Mouse (Mus musculus) MEL (cell line): ENCODE measurements around the gene Adarb1. TPM values are rescaled to one million over a fixed set of nuclear protein-coding genes. Genes with fewer than 3 reads are reported as not detected.
A peak's percentile ranks its signal among the peaks of the same experiment; 100 is the strongest.

Source experiments
- DNase-seq: peaks from one replicate; pipeline ENCODE4 v3.0.0; 2011; ENCODE audit warnings: low read depth, low spot score
- H3K27ac ChIP-seq: 2 replicates; pipeline ENCODE4 v1.5.1; 2012; ENCODE audit warnings: low read depth, mild to moderate bottlenecking, control low read depth, low read length, moderate library complexity; ENCODE audit not compliant: control insufficient read depth
- H3K27me3 ChIP-seq, 2 experiments: fragments of 150-350 bp in 1 of 2; sonication (generic) in 1 of 2; 2 replicates each; pipeline ENCODE4 v1.6.1; 2012; ENCODE audit warnings: low read length in 2 of 2, mild to moderate bottlenecking in 2 of 2, improper control_type of control experiment in 1 of 2, moderate library complexity in 1 of 2; ENCODE audit not compliant: insufficient read depth in 2 of 2, control insufficient read depth in 1 of 2
- H3K36me3 ChIP-seq, 2 experiments: 2 replicates each; pipeline ENCODE4 v1.6.1; 2012 to 2014; ENCODE audit warnings: low read length in 2 of 2, improper control_type of control experiment in 1 of 2, inconsistent platforms in 1 of 2, mild to moderate bottlenecking in 1 of 2; ENCODE audit not compliant: insufficient read depth in 2 of 2, control insufficient read depth in 1 of 2
- H3K4me1 ChIP-seq, 2 experiments: fragments of 150-350 bp in 1 of 2; sonication (generic) in 1 of 2; 2 replicates each; pipeline ENCODE4 v1.6.1; 2012; ENCODE audit warnings: low read length in 2 of 2, improper control_type of control experiment in 1 of 2, mild to moderate bottlenecking in 1 of 2; ENCODE audit not compliant: insufficient read depth in 2 of 2, control insufficient read depth in 1 of 2
- H3K4me3 ChIP-seq, 2 experiments: fragments of 150-350 bp in 1 of 2; sonication (generic) in 1 of 2; 2 replicates each; pipeline ENCODE4 v1.5.1; 2012; ENCODE audit warnings: low read depth in 2 of 2, low read length in 2 of 2, mild to moderate bottlenecking in 2 of 2, moderate library complexity in 2 of 2, control low read depth in 1 of 2, improper control_type of control experiment in 1 of 2; ENCODE audit not compliant: control insufficient read depth in 1 of 2, insufficient read depth in 1 of 2
- H3K79me2 ChIP-seq: 2 replicates; pipeline ENCODE4 v1.6.1; 2012; ENCODE audit warnings: mild to moderate bottlenecking, low read length, moderate library complexity; ENCODE audit not compliant: control insufficient read depth, poor library complexity, insufficient read depth
- H3K9ac ChIP-seq: 2 replicates; pipeline ENCODE4 v1.6.1; 2012; ENCODE audit warnings: low read depth, mild to moderate bottlenecking, control low read depth, low read length, moderate library complexity; ENCODE audit not compliant: control insufficient read depth, poor library complexity, severe bottlenecking
- H3K9me3 ChIP-seq: fragments of 150-350 bp; sonication (generic); replicated peaks from 2 replicates; pipeline ENCODE4 v1.6.1; 2012; ENCODE audit warnings: mild to moderate bottlenecking, low read length, improper control_type of control experiment, moderate library complexity; ENCODE audit not compliant: insufficient read depth
- BHLHE40 ChIP-seq: IDR thresholded peaks from 2 replicates; pipeline ENCODE4 v1.6.1; 2012; ENCODE audit warnings: low read depth, mild to moderate bottlenecking, inconsistent platforms, low read length, improper control_type of control experiment, borderline replicate concordance
- CHD1 ChIP-seq: IDR thresholded peaks from 2 replicates; pipeline ENCODE4 v1.6.1; 2012; ENCODE audit warnings: low read depth, mild to moderate bottlenecking, inconsistent platforms, low read length, improper control_type of control experiment
- CTCF ChIP-seq, 3 experiments: IDR thresholded peaks in 2 of 3; conservative IDR thresholded peaks in 1 of 3; 2 replicates each; pipeline ENCODE4 v1.5.1; 2011 to 2012; ENCODE audit warnings: low read length in 3 of 3, low read depth in 2 of 3, mild to moderate bottlenecking in 2 of 3, improper control_type of control experiment in 1 of 3, inconsistent platforms in 1 of 3, mixed read lengths in 1 of 3, moderate library complexity in 1 of 3; ENCODE audit not compliant: control insufficient read depth in 1 of 3, insufficient read depth in 1 of 3, poor library complexity in 1 of 3, severe bottlenecking in 1 of 3
- EP300 ChIP-seq, 2 experiments: IDR thresholded peaks; 2 replicates each; pipeline ENCODE4 v1.6.1; 2011; ENCODE audit warnings: improper control_type of control experiment in 2 of 2, low read length in 2 of 2, low read depth in 1 of 2, mild to moderate bottlenecking in 1 of 2
- MAX ChIP-seq: IDR thresholded peaks from 2 replicates; pipeline ENCODE4 v1.6.1; 2011; ENCODE audit warnings: low read length, improper control_type of control experiment
- POLR2AphosphoS5 ChIP-seq: IDR thresholded peaks from 2 replicates; pipeline ENCODE4 v1.6.1; 2012; ENCODE audit warnings: low read depth, borderline replicate concordance, mild to moderate bottlenecking, inconsistent platforms, low read length, moderate library complexity, mixed read lengths
- RAD21 ChIP-seq: IDR thresholded peaks from 2 replicates; pipeline ENCODE4 v1.6.1; 2011; ENCODE audit warnings: mild to moderate bottlenecking, low read depth, low read length, improper control_type of control experiment
- RCOR1 ChIP-seq: IDR thresholded peaks from 2 replicates; pipeline ENCODE4 v1.6.1; 2012; ENCODE audit warnings: low read depth, mild to moderate bottlenecking, inconsistent platforms, low read length, improper control_type of control experiment
- SMC3 ChIP-seq: IDR thresholded peaks from 2 replicates; pipeline ENCODE4 v1.6.1; 2011; ENCODE audit warnings: low read depth, low read length, improper control_type of control experiment
- TAL1 ChIP-seq: IDR thresholded peaks from 2 replicates; pipeline ENCODE4 v1.6.1; 2012; ENCODE audit warnings: mild to moderate bottlenecking, inconsistent platforms, low read length, moderate library complexity, mixed read lengths
- TBP ChIP-seq: IDR thresholded peaks from 2 replicates; pipeline ENCODE4 v1.8.0; 2011; ENCODE audit warnings: low read depth, low read length, improper control_type of control experiment
- USF2 ChIP-seq, 2 experiments: IDR thresholded peaks; 2 replicates each; pipeline ENCODE4 v1.6.1; 2011 to 2012; ENCODE audit warnings: improper control_type of control experiment in 2 of 2, low read length in 2 of 2, borderline replicate concordance in 1 of 2, inconsistent platforms in 1 of 2, low read depth in 1 of 2, mild to moderate bottlenecking in 1 of 2; ENCODE audit not compliant: insufficient read depth in 1 of 2
- ZC3H11A ChIP-seq: IDR thresholded peaks from 2 replicates; pipeline ENCODE4 v1.6.1; 2012; ENCODE audit warnings: low read depth, mild to moderate bottlenecking, inconsistent platforms, low read length, improper control_type of control experiment
- ZNF384 ChIP-seq: IDR thresholded peaks from 2 replicates; pipeline ENCODE4 v1.6.1; 2012; ENCODE audit warnings: low read depth, mild to moderate bottlenecking, inconsistent platforms, low read length, improper control_type of control experiment
- polyA plus RNA-seq, 2 experiments: library from polyadenylated mRNA; stranded (reverse) in 1 of 2; unstranded in 1 of 2; fragments of >175 nt in 1 of 2; fragments of >200 nt in 1 of 2; gene quantifications; 2 replicates each; pipeline versions ENCODE4 v1.2.1 to v1.2.4; 2012; ENCODE audit warnings: low replicate concordance in 2 of 2, low read depth in 1 of 2; ENCODE audit not compliant: insufficient read length in 2 of 2, insufficient read depth in 1 of 2, missing spikeins in 1 of 2
- total RNA-seq: library from RNA; depleted of rRNA; stranded (reverse); fragments of 300-350 nt; gene quantifications from 2 replicates; pipeline ENCODE4 v1.2.3, GENCODE M21; 2012

The Adarb1 gene
- total and polyA plus RNA-seq, 3 experiments, result 2.4 to 3.8 TPM; not detected in 1

DNA sequence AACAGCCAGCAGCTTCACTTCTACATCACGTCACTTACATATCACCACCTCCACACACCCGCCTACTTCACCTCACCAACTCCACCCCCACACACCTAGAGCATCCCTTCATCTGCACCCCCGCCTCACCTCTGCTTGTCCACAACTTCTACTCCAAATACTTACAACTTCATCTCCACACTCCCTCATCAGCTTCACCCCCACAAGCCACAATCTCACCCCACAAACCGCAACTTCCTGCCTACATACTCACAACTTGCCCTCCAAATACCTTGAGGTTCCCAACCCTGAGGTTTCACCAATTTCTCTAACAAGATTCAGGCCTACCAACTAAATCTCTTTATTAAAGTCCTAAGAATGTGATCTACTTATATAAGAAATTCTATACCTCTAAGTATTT lies 51.1 kb downstream of the Adarb1 start:
- 0 out of 4 replicates have a peak, but pooled peaks have one; percentile 11 to 35 for TF ChIP-seq EP300 (IDR thresholded peaks at IDR 0.05; ENCODE audit: low read depth in 1 of 2, low read length in 2 of 2)
- no peak for TF ChIP-seq USF2 (IDR thresholded peaks at IDR 0.05; ENCODE audit: borderline replicate concordance in 1 of 2, insufficient read depth in 1 of 2, low read depth in 1 of 2, low read length in 2 of 2)
- TF ChIP-seq CTCF (IDR thresholded peaks at IDR 0.05 in 2 of 3, conservative IDR thresholded peaks at IDR 0.05 in 1 of 3; ENCODE audit: control insufficient read depth in 1 of 3, insufficient read depth in 1 of 3, low read depth in 2 of 3, low read length in 3 of 3, poor library complexity in 1 of 3, severe bottlenecking in 1 of 3), result no peak
- TF ChIP-seq RCOR1, result peak; percentile 77
- no peak for TF ChIP-seq ZNF384
- no peak for TF ChIP-seq BHLHE40
- peaks cover 0 to 22% of the 10 kb centered on the region in 2 experiments; a peak in 2 of 4 replicates for H3K36me3 ChIP-seq
- peak; percentile 59 for DNase-seq
- H3K79me2 ChIP-seq, result no peaks in the 10 kb centered on the region
- no peaks in the 10 kb centered on the region for H3K9me3 ChIP-seq
- H3K4me3 ChIP-seq, result no peak overlapping the region
- no peak overlapping the region for H3K27ac ChIP-seq
- no peak overlapping the region for H3K9ac ChIP-seq
- H3K27me3 ChIP-seq, result peaks cover 0 to 5% of the 10 kb centered on the region in 2 experiments; a peak in 2 of 4 replicates
- H3K4me1 ChIP-seq, result peaks cover 2 to 20% of the 10 kb centered on the region in 2 experiments

DNA sequence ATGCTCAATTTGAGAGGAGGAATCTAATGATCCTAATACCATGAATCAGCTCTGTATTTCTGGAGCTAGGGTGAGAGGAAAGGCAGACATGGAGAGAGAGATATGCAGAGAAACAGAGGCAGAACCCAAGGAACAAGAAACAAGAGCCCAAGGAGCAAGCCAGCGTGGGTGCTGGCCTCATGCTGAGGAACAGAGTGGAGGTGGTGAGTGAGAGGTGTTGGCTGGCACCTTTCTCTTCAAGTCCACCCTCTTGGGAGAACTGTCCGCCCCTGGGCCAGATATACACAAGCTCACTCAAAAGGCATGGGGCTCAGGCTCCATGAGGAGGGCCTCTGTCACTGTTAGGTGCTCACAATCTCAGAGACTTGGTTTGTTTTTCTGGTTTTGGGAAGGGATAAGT lies 52.9 kb downstream of the Adarb1 start:
- Histone ChIP-seq H3K27ac (no peak overlapping the region), H3K4me1 (peaks cover 2 to 15% of the 10 kb centered on the region in 2 experiments), H3K9ac (no peak overlapping the region), H3K9me3 (no peaks in the 10 kb centered on the region), H3K27me3 (peaks cover 0 to 5% of the 10 kb centered on the region in 2 experiments; a peak in 2 of 4 replicates), H3K4me3 (no peak overlapping the region), H3K79me2 (no peaks in the 10 kb centered on the region), H3K36me3 (peaks cover 0 to 20% of the 10 kb centered on the region in 2 experiments; a peak in 2 of 4 replicates)
- DNase-seq, result no peak
- no peak for TF ChIP-seq SMC3

DNA sequence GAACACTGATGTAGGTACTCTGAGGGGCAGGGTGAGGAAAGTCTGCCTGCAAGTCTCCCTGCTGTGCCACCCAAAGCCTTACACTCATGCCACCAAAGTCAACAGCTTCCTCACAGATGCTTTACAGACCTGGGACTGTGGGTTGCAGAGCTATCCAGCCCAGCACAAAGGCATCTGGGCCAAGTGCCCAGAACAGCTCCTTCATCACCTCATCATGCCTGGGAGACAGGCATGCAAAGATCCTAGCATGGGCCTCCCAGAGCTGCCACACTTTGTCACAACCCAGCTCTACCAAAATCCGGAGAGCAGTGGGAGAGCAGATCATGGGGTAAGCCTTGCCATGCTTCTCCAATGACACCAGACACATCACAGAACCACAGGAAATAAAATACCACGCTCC lies 57.6 kb downstream of the Adarb1 start:
- Histone ChIP-seq H3K9me3 (no peaks in the 10 kb centered on the region), H3K9ac (no peak overlapping the region), H3K27ac (no peak overlapping the region), H3K4me1 (no peaks in the 10 kb centered on the region), H3K79me2 (no peaks in the 10 kb centered on the region), H3K4me3 (no peak overlapping the region), H3K27me3 (peaks cover 0 to 5% of the 10 kb centered on the region in 2 experiments; a peak in 2 of 4 replicates), H3K36me3 (no peaks in the 10 kb centered on the region; a peak in 1 of 4 replicates)
- TF ChIP-seq CHD1, result no peak
- no peak for DNase-seq

DNA sequence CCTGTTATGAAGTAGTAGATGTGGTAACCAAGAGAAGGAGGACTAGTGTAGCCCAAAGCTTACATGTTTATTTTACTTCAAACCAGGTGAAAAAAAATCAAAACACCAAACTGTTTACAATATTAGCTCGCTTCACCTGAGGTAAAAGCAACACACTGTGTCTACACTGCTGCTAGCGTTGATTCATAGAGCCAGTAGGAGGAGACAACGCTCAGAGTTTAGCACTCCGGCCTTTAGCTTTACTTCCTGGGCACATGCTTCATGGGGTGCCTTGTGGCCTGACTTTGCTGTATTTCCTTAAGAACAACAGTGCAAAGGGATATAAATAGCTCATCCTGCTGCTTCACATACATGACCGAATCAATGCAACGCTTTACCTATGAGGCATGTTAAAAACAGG lies 60.1 kb downstream of the Adarb1 start:
- Histone ChIP-seq H3K36me3 (no peaks in the 10 kb centered on the region), H3K9ac (no peak overlapping the region), H3K9me3 (no peaks in the 10 kb centered on the region), H3K79me2 (no peaks in the 10 kb centered on the region), H3K4me3 (no peak overlapping the region), H3K27ac (no peak overlapping the region), H3K27me3 (no peaks in the 10 kb centered on the region; a peak in 1 of 4 replicates), H3K4me1 (no peaks in the 10 kb centered on the region)
- DNase-seq, result no peak
- TF ChIP-seq SMC3 (peak; percentile 21; the same call in 1 of the 2 replicates), TAL1 (no peak), POLR2AphosphoS5 (no peak), RAD21 (peak; percentile 29), EP300 (IDR thresholded peaks at IDR 0.05; ENCODE audit: low read depth in 1 of 2, low read length in 2 of 2) (no peak), MAX (no peak), ZC3H11A (no peak), TBP (no peak), CTCF (IDR thresholded peaks at IDR 0.05 in 2 of 3, conservative IDR thresholded peaks at IDR 0.05 in 1 of 3; ENCODE audit: control insufficient read depth in 1 of 3, insufficient read depth in 1 of 3, low read depth in 2 of 3, low read length in 3 of 3, poor library complexity in 1 of 3, severe bottlenecking in 1 of 3) (peak in 1 of 3 experiments; percentile 17; a peak in 2 of 6 replicates)
